Mouse (Mus musculus) thymus, postnatal 36 days (tissue): ENCODE data around the gene Eif4e.

Experiments used
- DNase-seq, 2 experiments: peaks; one replicate each; pipeline ENCODE4 v3.0.0; 2022; ENCODE audit warnings: mixed read lengths in 2 of 2

The Eif4e gene

DNA sequence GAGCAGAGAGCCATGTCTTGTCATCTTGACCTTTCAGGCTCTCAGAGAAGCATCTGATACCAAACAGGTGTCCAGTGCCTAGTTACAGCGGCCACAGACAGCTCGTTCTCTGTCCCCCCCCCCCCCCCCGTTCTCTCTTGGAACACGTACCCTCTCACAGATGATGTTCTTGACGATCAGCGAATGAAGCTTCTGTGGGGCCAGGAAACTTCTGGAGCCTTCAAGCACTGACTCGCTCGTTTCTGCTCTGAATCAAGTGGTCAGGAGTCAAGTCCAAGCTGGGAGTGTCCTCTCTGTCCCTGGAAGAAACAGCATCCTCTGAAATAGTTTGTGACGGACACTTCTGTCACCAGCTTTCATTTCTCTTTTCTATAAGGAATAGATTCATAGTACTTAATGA is 62.0 kb downstream of the Eif4e start:
- no peak for DNase-seq

GRCm38 (mm10) chr3:138591002-138591401 is 65.0 kb downstream of the Eif4e start:
- no peak for DNase-seq

DNA sequence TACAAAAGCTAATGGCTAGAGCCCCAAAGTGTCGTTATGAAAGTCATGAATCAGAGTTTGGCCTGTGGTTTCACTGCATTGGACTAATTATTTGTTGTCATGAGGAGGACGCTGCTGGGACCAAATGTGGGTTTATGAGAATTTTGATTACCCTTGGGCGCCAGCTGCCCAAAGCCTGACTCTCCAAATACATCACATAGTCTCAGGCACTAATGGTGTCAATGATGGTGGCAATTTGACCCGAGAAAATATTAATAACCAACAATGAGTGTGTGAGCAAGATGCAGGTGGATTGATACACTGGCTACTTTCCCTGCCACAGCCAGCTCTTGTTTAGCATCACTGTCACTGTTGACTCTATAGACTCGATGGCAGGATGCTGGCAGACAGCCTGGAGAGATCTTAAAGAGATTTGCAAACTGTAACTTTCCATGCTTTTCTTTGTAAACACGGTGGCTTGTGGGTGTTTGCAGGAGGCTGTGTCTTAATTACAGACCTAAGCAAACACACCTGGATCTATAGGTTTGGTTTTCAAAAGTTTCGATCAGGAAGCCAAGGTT is 65.9 kb downstream of the Eif4e start:
- no peak for DNase-seq

DNA sequence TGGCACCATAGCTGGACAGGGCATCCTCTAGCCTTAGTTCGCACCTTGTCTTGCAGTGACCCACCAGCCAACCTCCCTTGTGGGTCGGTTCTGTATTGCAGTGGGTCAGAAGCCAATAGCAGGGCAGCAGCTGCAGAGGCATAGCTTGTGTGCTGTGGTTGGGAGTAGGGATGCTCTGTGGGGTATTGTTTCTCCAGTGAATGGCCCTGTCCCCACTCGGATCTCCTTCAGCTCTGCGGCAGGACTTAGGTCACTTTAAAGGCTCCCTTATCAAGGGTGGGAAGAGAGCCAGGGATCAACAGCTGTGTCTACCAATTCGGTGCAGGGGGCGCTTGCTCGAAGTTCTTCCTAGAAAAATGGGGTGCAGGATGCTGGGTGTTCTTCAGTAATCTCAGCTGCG is 67.2 kb downstream of the Eif4e start:
- no peak for DNase-seq

GRCm38 (mm10) chr3:138593911-138594310 is 67.9 kb downstream of the Eif4e start:
- no peak for DNase-seq

DNA sequence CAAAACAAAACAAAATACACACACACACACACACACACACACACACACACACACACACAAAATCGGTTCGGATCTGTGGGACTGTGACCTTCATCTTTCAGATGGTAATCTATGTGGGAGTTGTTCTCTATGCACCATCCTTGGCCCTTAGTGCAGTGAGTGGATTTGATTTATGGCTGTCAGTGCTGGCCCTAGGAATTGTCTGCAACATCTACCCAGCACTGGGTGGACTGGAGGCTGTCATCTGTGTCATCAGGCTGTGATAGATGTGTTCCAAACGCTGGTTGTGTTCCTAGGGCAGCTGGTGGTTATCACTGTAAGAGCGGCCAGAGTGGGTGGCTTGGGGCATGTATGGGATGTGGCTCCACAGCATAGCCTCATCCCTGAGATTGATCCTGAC is 75.1 kb downstream of the Eif4e start:
- no peak for DNase-seq

DNA sequence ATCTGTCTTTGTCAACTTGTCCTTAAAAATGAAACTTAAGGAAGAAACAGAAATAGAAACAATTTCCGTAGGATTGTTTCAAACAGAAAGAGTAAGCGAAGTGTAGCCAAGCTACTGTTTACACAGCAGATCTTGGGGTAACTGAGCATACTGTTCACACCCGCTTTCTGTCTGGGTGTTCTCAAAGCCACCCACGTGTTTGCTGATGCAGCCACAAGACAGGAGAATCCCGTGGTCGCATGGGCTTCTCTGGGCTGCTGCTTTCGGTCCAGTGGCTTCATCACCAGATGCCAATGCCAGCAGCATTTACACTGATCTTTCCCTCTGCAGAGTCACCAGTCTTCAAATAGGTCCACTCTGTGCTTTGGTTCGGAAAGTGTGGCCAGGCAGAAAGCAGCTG is 79.2 kb downstream of the Eif4e start:
- DNase-seq = no peak

- DNase-seq = no peak
Observed at GRCm38 (mm10) chr3:138608665-138609064, 82.7 kb downstream of the Eif4e start.
